Mouse (Mus musculus) CH12.LX (cell line): Measurements from ENCODE around the gene Zfyve28.

Experiments used
- GABPA ChIP-seq: IDR thresholded peaks from 2 replicates; pipeline ENCODE4 v1.6.1; 2012; ENCODE audit warnings: low read depth, low read length, improper control_type of control experiment, inconsistent platforms; ENCODE audit not compliant: insufficient replicate concordance
- POLR2A ChIP-seq: IDR thresholded peaks from 2 replicates; pipeline ENCODE4 v1.6.1; 2011; ENCODE audit warnings: low read depth, mild to moderate bottlenecking, improper control_type of control experiment, low read length

- no peak for TF ChIP-seq POLR2A
- no peak for TF ChIP-seq GABPA
Observed at GRCm38 (mm10) chr5:34176691-34177090, 111.6 kb downstream of the Zfyve28 start.
